Mouse (Mus musculus): ENCODE results near the gene Itgav.

GRCm38 (mm10) chr2:83732896-83733295, 8.7 kb downstream of the Itgav start:
- TF ChIP-seq CTCF (IDR thresholded peaks at IDR 0.05; ENCODE audit: low read depth) (no peak), EP300 (optimal IDR thresholded peaks at IDR 0.05) (no peak)
